Mouse (Mus musculus) limb, embryonic 14.5 days (tissue): ENCODE results near the gene Dlg1. TPM values are rescaled to one million over a fixed set of nuclear protein-coding genes. Genes with fewer than 3 reads are reported as not detected.

Source experiments
- ATAC-seq: fragments of 200-750 bp; cut with Nextera tagmentation; 2 replicates; pipeline ENCODE4 v1.8.0; 2017; ENCODE audit warnings: low read depth, moderate number of reproducible peaks, moderate TSS enrichment; ENCODE audit not compliant: low FRiP score
- DNase-seq: peaks from one replicate; pipeline ENCODE4 v3.0.0-alpha.2; 2015; ENCODE audit warnings: low spot score
- H3K27ac ChIP-seq: fragments of 300-500 bp; sonication (generic); replicated peaks from 2 replicates; pipeline ENCODE4 v1.5.1; 2014; ENCODE audit warnings: low read depth, mild to moderate bottlenecking, low read length, moderate library complexity, mixed read lengths
- H3K27me3 ChIP-seq: fragments of 300-500 bp; sonication (generic); 2 replicates; pipeline ENCODE4 v1.6.1; 2014; ENCODE audit warnings: low read length, mixed read lengths; ENCODE audit not compliant: control insufficient read depth, insufficient read depth
- H3K36me3 ChIP-seq: fragments of 300-500 bp; sonication (generic); 2 replicates; pipeline ENCODE4 v1.6.1; 2014; ENCODE audit warnings: mild to moderate bottlenecking, low read length, moderate library complexity, mixed read lengths; ENCODE audit not compliant: control insufficient read depth, insufficient read depth
- H3K4me1 ChIP-seq: fragments of 300-500 bp; sonication (generic); 2 replicates; pipeline ENCODE4 v1.6.1; 2014; ENCODE audit warnings: antibody characterized with exemption, low read length, mixed read lengths; ENCODE audit not compliant: control insufficient read depth, insufficient read depth
- H3K4me2 ChIP-seq: fragments of 300-500 bp; sonication (generic); replicated peaks from 2 replicates; pipeline ENCODE4 v1.6.1; 2014; ENCODE audit warnings: low read depth, mild to moderate bottlenecking, low read length, moderate library complexity; ENCODE audit not compliant: severe bottlenecking
- H3K4me3 ChIP-seq: fragments of 300-500 bp; sonication (generic); replicated peaks from 2 replicates; pipeline ENCODE4 v1.5.1; 2014; ENCODE audit warnings: low read length
- H3K9ac ChIP-seq: fragments of 300-500 bp; sonication (generic); 2 replicates; pipeline ENCODE4 v1.6.1; 2014; ENCODE audit warnings: mild to moderate bottlenecking, low read depth, low read length, moderate library complexity; ENCODE audit not compliant: severe bottlenecking
- H3K9me3 ChIP-seq: fragments of 300-500 bp; sonication (generic); 2 replicates; pipeline ENCODE4 v1.6.1; 2016; ENCODE audit warnings: low read length; ENCODE audit not compliant: control insufficient read depth
- POLR2A ChIP-seq: fragments of 200-500 bp; IDR thresholded peaks from 2 replicates; pipeline ENCODE4 v1.8.0; 2012; ENCODE audit warnings: inconsistent platforms, mild to moderate bottlenecking, moderate library complexity, borderline replicate concordance; ENCODE audit not compliant: insufficient read depth, insufficient read length; ENCODE audit errors: extremely low read depth
- WGBS: fragments of 180-500 bp; shearing (Covaris S2); extraction: QIAGEN DNeasy Blood & Tissue Kit; methylation state at CpG from one replicate; pipeline ENCODE4 v1.1.7; 2014; 5-methylcytosine and 5-hydroxymethylcytosine counted together
- polyA plus RNA-seq, 2 experiments: library from polyadenylated mRNA; depleted of rRNA in 1 of 2; stranded (reverse) in 1 of 2; unstranded in 1 of 2; fragments of >200 nt; fragmentation: Nextera tagmentation in 1 of 2; extraction: Ambion mirVana in 1 of 2; gene quantifications; 2 replicates each; pipeline versions ENCODE4 v1.2.1 to v1.2.3; 2012 to 2014

Gene Dlg1
- polyA plus RNA-seq, 2 experiments: 37.9 to 62.0 TPM

DNA sequence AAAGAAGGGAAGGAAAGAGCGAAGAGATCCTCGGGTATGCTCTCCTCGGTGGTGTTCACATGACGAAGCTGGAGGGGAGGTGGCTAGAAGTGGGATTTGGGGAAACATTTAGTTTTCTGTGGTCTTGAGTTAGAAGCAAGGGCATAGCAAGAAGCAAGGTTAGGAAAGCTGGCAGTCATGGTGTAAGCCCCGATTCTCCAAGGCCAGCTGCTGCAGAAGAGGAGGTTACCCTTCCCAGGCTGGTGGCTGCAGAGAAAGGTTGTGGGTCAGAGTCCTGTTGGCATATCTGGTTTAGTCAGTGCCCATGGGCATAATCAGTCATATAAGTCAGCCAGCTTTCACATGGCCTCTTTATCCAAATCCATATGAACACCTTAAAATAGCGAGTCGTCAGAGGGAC lies 9.2 kb upstream of the Dlg1 start:
- H3K9me3 ChIP-seq: no peaks in the 10 kb centered on the region
- no peaks in the 10 kb centered on the region for H3K36me3 ChIP-seq
- no peak overlapping the region for H3K9ac ChIP-seq
- no peaks in the 10 kb centered on the region for H3K27me3 ChIP-seq
- H3K4me3 ChIP-seq: no peak overlapping the region
- no peaks in the 10 kb centered on the region for H3K4me1 ChIP-seq
- ATAC-seq (no peak), DNase-seq (no peak)
- 80% methylated on average over 7 of the region's 7 CpGs for WGBS
- H3K4me2 ChIP-seq: no peak overlapping the region
- TF ChIP-seq POLR2A: no peak
- no peak overlapping the region for H3K27ac ChIP-seq

DNA sequence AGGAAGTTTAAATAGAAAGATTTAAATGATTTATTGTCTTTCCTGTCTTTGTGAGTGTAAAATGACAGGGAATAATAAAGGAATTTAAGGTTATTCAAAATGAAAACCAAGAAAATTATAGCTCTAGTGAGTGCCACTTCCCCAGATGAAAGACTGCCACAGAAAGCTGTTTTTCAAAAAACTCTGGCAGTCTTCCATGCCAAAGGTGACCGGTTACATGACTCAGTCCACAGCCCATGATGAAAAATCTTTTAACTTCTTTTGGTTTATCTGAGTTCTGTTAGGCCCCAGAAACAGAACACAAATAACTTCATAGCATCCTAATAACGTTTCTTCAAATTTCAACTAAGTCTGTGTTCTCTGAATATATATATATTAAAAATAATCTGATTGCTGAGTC lies 7.7 kb upstream of the Dlg1 start:
- H3K27me3 ChIP-seq: no peaks in the 10 kb centered on the region
- TF ChIP-seq POLR2A: no peak
- H3K4me2 ChIP-seq: no peak overlapping the region
- DNase-seq (no peak), ATAC-seq (no peak)
- H3K4me1 ChIP-seq: no peaks in the 10 kb centered on the region
- H3K9me3 ChIP-seq: no peaks in the 10 kb centered on the region
- no peaks in the 10 kb centered on the region for H3K36me3 ChIP-seq
- WGBS: 66% methylated on average over 2 of the region's 2 CpGs
- no peak overlapping the region for H3K4me3 ChIP-seq
- no peak overlapping the region for H3K27ac ChIP-seq
- no peak overlapping the region for H3K9ac ChIP-seq

DNA sequence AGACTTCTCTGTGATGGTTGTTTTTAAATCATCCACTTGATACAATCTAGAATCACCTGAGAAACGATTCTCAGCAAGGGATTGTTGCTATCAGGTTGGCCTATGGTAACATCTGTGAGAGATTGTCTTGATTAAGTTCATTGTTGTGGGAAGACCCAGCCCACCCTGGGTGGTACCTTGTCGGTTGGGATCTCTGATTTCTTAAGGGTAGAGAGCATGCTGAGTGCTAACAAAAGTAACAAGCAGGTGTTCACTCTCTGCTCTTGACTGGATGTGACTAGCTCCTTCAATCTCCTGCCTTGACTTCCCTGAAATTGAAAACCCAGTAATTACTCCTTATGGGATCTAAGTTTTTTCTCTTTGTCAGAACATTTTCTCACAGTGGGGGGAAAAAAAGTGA lies 5.7 kb upstream of the Dlg1 start:
- TF ChIP-seq POLR2A: no peak
- H3K36me3 ChIP-seq: no peaks in the 10 kb centered on the region
- ATAC-seq: no peak
- no peak overlapping the region for H3K4me2 ChIP-seq
- no peak for DNase-seq
- 35% methylated on average over 2 of the region's 2 CpGs for WGBS
- no peaks in the 10 kb centered on the region for H3K27me3 ChIP-seq
- H3K4me3 ChIP-seq: no peak overlapping the region
- no peak overlapping the region for H3K9ac ChIP-seq
- no peak overlapping the region for H3K27ac ChIP-seq
- peaks cover 3% of the 10 kb centered on the region for H3K4me1 ChIP-seq
- no peaks in the 10 kb centered on the region for H3K9me3 ChIP-seq

DNA sequence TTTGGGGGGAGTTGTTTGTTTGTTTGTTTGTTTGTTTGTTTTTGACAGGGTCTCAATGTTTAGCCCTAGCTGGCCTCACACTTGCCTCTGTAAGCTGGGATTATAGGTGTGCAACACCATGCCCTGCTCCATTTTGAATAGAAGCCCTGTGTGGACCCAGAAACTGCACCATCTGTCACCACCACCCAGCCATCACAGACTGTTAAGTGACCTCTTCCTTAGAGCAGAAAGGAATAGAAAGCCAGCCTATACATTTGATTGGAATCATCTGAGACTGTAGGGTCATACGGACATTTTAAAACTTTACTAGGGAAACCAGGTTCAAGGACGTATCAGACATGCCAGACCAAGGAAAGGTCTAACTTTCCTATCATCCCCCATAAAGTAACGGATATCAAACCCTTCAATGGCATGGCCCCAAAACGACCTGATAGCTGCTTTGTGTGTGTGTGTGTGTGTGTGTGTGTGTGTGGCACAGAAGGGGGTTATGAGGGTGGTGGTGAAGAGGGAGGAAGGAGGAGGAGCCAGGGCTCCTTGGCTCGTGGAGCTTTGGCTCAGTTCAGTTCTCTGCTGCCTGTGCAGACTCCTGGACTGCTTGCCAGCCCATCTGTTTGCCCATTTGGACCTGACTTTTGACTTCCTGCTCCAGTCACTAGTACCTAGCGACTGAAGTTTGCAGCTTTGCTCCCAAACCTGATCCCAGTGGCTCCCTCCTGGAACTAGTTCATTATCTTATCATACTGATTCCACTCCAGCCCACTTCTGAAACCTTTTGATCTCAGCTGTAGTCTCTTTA lies 4.5 kb upstream of the Dlg1 start:
- WGBS: 59% methylated on average over 6 of the region's 6 CpGs
- no peaks in the 10 kb centered on the region for H3K27me3 ChIP-seq

DNA sequence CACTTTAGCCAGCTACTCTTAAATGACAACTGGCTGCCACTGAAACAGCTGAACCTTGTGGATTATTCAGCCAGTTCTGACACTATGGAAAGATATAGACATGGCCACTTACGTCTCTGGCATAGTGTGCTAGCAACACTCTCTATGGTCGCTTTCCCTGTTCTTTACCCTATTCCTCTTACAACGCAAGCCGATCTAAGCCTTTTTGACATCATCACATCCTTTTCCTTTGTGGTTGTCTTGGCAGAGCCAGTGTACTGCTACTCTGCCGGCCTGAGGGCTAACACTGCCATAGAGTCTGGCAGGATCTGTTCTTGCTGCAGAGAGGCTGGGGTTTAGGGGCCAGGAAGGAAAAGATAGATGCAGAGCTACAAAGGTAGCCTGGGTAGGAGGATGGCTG lies 3.8 kb upstream of the Dlg1 start:
- no peak overlapping the region for H3K9ac ChIP-seq
- 78% methylated on average over 5 of the region's 5 CpGs for WGBS
- peaks cover 7% of the 10 kb centered on the region for H3K4me1 ChIP-seq
- DNase-seq: no peak
- no peaks in the 10 kb centered on the region for H3K36me3 ChIP-seq
- H3K4me3 ChIP-seq: no peak overlapping the region
- TF ChIP-seq POLR2A: no peak
- H3K4me2 ChIP-seq: no peak overlapping the region
- no peak overlapping the region for H3K27ac ChIP-seq
- H3K27me3 ChIP-seq: no peaks in the 10 kb centered on the region
- H3K9me3 ChIP-seq: no peaks in the 10 kb centered on the region
- no peak for ATAC-seq

More for the DNA sequence above, 4.5 kb upstream of the Dlg1 start:
- no peak overlapping the region for H3K9ac ChIP-seq
- H3K36me3 ChIP-seq: no peaks in the 10 kb centered on the region
- DNase-seq (no peak), ATAC-seq (no peak)
- no peak overlapping the region for H3K27ac ChIP-seq
- H3K4me2 ChIP-seq: no peak overlapping the region
- no peak for TF ChIP-seq POLR2A
- no peaks in the 10 kb centered on the region for H3K9me3 ChIP-seq
- peaks cover 7% of the 10 kb centered on the region for H3K4me1 ChIP-seq
- H3K4me3 ChIP-seq: no peak overlapping the region
